Mouse (Mus musculus) cerebellum, adult 11 months (tissue): ENCODE data around the gene Smad3.
A peak's percentile ranks its signal among the peaks of the same experiment; 100 is the strongest.

Experiments used
- DNase-seq: peaks from one replicate; pipeline ENCODE4 v3.0.0; 2022

The Smad3 gene

DNA sequence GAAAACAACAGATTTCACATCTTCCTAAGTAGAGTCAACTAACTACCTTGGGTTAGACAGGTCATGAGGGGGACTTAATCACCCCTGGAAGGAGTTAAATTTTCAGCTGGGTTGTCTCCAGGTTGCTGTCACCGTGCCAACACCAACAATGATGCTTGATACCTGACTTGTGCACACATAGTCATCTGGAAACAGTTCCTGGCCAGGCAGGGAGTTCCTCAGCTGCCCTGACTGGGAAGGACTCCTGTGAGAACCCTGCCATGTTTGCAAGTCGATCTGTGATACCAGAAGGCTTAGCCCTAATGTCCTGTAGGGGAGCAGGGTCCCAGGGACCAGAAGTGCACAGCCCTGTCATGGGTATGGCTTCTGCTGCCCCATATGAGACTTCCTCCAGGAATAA is 65.8 kb downstream of the Smad3 start:
- DNase-seq = no peak

DNA sequence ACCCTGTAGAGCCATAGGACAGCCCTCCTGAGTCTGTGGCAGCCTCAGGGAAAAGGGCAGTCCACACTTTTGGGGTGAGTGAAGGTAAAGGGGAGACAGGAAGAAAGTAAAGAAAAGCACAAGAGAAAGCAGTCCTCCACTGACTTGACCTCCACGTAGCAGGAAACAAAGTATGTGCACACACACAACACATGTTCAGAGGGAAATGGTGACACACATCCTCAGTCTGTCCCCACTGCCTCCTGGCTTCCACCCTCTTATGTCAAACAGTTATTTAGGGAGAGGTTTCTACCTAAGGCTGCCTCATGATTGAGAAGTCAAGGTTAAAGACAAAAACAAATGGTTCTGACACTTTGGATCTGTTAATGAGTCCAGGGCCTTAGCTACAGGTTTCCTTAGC is 67.3 kb downstream of the Smad3 start:
- DNase-seq = no peak

DNA sequence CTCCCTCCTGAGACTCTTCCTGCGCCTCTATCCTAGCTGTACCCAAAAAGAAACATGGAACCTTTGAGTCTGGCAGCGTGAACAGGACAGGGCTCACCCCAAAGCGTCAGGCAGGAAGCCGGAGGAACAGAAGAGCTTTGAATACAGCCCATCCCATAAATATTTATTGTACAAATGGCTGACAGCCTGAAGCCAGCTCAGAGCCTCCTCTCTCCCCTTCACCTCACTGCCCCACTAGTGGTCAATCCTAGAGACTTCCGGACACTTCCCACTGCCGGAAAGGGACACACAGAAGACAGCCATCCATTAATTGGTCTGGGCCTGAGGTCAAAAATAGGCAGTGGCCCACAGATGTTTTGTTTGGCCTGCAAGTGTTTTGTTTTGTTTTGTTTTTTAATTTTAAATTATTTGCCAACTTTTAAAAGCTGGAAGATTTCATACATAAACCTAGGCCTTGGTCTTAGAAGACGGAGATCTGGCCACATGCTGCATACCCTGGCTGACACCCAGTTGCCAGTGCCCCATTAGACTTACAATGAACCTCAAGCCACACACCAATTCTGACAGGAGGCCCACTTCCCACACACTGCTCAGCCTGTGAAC is 70.3 kb downstream of the Smad3 start:
- DNase-seq = no peak

DNA sequence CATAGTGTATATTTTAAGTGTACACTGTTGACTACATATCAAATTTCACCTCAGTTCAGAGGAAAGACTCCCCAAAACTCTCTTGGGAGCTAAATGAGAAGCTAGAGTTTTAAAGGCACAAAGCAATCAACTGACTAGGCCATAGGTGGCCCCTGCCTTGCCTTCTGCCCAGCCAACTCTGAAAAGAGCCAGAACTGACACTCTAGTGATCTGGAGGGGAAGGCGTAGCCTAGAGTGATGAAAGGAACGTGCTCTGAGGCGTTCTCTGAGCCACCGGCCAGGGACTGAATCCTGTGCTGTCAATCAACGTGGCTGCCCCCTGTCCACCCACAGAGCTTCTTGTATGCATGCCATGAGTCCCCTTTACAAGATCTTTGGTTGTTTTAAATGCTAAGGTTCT is 72.4 kb downstream of the Smad3 start:
- DNase-seq = no peak

DNA sequence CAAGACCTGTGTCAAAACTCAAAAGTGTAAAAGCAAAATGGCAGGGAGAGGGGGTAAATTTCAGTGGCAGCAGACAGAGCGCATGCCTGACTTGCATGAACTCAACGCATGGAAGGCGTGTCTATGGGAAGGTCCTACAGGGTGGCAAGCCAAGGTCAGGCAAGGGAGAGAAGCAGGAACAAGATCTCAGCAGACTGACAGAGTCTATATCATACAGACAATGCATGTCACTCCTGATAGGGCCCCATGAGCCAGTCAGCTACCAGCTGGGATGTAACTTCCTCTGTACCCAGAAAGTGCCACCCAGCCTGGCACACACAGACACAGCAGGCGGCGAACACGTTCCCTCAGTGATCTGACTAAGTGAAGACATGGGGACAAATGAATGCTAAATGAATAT is 73.5 kb downstream of the Smad3 start:
- DNase-seq = no peak

DNA sequence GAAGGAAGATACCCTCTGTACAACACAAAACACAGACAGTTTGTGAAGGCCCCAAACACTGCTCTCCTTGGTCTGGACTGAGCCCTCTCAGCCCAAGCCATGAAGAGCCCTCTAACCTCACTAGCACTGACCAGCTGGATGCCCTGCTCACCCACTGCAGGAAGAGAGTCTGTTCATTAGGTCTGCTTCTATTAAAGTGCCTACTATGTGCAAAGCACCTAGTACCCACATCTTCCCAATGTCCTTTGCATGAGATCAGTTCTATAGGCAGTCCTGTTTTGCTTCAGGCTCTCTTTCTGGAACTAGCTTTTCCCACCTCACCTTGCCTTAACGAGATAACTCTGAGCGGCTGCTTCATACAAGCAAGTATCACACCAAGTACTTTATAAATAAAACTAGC is 74.9 kb downstream of the Smad3 start:
- no peak for DNase-seq

DNA sequence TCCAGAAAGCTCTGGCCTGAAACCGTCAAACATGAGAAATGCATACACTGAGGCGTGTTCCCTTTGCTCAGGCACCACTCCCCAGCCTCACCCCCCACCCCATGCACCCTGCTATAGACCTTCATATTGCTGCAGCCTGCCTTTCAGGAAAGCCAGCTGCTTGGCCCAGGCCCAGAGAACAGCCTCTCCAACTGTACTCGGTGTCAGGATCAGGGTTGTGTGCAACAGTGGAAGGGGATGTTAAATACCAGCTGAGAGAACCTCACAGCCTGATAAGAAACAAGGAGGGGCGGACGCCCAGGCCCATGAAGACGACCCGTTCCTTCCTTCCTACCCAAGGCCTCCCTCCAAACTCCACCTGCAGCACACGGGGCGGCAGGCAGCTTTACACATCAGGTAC is 75.5 kb downstream of the Smad3 start:
- no peak for DNase-seq

DNA sequence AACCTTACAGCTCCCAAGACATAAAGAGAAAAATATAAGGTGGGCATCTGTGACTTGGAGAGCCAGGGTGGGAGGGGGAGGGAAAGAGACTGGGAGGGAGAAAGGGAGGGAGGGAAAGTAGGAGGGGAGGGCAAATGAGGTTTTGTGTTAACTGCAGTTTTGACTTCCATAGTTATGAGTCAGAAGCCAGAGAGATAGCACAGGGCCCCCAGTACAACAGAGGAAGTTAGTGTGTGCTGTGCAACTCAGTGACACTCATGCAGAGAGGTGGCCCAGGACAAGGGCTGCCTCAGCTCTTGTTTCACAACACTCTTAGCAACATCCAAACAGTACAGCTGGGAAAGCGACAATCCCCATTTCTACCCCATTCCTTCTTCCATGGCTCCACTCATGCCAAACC is 79.7 kb downstream of the Smad3 start:
- DNase-seq = no peak

DNA sequence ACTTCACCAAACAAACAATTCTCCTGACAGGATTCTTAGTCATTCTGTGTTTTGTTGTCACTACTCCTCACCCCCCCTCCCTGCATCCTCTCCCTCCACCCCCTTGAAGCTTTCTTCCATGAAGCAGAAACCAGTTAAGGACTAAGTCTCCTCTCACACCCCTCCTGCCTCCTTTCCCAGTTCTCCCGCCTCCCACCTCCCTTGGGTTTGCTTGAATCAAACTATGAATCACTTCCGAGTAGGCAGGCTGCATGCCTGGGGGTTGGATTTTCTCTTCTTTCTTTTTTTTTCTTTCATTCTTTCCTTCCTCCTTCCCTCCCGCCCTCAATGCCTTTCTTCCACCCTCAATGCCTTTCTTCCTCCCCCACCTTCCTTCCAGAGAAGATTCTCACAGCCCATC is 80.2 kb downstream of the Smad3 start:
- DNase-seq = no peak

DNA sequence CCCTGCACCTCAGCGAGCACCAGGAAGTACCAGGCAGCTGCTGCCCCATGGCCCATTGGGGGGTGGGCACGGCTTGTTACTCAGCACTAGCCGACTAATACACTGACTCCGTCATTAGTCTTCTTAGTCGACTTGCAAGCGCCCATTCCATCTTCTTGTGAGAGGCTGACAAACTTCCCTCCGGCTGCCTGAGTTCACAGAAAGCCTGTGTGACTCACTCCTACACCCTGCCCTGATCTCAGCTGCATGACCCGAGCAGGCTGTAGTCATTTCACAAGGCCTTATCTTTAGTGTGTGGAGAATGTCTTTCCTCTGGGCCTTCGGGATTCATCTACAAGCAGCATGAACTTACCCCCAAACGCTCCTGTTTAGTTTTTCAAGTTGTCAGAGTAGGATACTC is 83.2 kb downstream of the Smad3 start:
- DNase-seq = no peak

DNA sequence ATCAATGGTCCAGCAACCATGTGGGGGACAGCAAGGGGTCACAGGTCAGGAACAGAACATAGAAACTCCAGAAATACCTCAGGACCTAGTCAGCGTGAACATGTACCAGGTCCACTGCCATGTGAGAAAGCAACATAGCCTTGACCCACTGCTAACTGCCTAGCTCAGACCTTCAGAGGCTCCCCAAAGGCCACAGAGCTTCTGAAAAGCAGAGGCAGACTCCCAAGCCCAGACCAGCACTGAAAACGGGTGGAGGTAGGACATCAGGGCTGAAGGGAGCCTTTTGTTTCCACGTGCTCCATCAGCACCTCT is 84.3 kb downstream of the Smad3 start:
- no peak for DNase-seq

DNA sequence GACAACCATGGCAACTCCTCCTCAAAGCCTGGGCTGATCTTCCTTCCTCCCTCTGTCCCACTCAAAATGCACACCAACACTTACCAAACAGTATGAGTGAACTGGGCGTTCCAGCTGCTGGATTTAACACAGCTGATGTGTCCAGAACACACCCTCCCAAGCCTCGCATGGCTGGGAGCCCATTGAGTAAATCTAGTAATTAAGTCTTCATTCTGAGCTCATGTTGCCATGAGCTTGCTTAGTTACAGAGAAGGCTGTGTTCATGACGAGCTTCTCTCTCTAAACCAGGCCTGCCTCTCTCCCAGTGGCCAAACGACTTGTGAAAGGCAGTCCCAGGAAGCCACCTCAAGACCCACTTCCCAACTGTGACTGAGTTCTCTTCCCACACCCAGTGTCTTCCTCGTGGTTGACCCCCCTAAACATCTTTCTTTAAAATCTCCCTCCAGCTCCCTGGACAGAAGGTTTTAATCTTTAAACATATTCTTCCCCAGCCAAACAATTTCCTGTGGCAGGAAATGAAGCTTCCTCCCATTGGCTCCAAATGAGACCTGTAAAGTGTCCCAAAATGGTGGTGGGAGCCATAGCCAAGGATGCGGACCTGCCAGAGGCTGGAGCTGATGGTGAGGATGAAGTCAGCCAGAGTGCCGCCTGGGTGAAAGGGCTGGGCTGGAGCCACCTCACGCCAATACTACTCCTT is 84.8 kb downstream of the Smad3 start:
- DNase-seq = no peak

DNA sequence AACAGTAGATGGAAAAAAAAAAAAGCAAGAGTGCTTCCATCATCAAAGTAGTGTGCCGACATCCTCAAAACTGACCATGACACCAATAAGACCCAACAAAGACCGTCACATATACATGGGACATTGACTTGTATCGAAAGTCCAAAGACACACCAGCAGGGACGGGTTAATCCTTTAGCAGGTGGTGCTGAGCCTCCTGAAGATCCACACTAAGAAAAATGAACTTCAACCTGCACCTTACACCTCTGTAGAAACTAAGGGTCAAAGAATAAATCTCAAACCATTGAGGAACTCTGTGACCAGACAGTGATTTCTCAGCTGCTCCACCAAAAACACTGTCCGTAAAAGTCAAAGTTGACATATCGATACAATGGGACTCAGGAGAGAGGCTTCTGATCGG is 88.0 kb downstream of the Smad3 start:
- no peak for DNase-seq

DNA sequence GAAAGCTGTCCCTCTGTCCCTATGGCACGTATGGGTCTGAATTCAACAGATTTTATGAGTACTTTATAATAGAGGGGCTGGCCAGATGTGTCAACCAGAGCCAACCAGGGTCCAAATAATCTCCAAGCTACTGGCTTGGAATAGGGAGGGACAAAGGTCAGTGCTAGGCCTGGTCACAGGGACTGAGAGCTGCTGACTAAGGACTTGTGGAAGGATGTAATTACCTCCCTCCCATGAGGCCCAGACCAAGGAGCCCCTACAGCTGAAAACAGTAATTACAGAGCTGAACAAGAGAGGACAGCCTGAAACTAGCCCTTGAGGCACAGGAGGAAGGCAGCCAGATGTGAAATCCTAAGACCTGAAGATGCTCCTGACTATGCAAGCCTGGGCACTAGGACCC is 89.2 kb downstream of the Smad3 start:
- no peak for DNase-seq

DNA sequence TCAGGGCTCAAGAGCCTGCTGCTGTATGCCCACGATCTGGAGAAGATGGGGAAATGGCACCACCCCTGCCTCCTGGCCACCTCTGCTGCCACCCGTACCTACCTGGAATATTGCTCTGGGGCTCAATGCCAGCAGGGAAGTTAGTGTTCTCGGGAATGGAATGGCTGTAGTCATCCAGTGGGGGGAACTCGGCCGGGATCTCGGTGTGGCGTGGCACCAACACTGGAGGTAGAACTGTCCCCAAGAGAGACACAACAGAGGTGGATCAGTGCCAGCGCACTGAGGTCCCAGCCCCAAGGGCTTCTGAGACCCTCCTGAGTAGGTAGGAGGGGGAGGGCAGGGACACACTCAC is 90.4 kb downstream of the Smad3 start:
- no peak for DNase-seq

DNA sequence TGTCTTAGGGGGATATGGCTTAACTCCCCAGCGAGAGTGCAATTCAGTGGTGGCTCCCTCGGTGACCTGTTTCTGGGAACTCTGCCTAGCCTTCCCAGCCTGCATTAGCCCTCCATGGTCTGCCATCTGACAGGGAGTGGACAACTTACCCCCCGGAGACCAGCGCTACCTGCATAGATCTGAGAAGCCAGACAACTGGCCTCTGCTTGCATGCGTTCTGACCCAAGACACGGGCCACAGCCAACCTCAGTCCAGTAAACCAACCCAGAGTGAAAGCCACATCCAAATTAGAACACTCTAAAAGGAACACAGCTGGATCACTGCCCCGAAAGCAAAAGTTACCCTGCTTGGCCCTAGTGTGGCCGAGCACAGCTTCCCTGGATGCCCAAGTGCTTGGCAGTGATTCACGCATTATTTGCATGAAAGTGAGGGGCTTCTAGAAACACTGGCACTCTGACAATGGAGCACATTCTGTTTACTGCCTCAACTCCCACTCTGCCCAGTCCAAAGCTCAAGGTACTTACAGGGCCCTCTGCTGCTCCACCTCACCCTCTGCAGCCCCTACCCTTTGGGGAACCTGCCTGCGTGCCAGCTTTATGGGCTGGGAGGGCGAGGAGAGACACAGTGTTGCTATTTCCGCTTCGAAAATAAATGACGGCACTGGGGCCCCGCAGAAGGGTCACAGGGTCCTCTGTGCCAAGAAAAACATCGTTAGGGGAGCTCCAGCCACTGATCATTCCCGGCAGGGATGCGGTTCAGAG is 91.0 kb downstream of the Smad3 start:
- no peak for DNase-seq

DNA sequence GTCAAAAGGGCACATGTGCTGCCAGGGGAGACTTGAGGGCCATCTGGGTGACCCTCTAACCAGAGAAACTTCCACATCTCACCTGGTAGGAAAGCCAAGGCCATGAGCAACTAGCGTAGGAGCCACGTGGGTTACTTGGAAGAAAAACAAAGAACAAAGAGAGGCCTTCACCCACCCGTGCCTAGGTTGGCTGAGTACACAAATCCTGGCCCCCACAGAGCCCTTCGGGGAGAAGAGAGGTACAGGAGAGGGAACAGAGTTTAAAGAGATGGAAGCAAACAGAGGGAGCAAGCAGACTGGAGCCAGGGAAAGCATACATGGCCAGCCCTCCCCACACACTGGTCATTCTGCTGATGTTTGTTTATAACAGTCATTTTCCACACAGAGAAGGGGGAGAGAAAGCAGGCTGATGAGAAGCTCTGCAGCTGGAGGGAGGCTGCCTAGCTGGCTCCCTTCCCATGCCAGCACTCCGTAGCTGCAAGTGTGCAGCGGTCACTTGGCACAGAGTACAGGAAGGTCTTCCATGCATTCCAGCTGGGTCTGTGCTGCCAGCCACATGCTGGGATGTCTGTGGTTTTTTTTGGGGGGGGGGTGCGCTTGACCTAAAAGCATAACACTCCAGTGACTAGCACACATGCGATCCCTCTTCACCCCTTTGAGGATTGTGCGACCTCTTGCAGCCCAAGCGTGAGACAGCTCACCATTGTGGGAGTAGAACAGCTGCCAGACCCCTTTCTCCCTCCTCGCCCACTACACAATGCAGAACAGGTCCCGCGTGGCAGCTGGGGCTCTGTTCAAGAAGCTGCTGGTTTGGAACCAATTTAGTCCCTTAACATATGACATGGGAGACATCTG is 92.8 kb downstream of the Smad3 start:
- no peak for DNase-seq

DNA sequence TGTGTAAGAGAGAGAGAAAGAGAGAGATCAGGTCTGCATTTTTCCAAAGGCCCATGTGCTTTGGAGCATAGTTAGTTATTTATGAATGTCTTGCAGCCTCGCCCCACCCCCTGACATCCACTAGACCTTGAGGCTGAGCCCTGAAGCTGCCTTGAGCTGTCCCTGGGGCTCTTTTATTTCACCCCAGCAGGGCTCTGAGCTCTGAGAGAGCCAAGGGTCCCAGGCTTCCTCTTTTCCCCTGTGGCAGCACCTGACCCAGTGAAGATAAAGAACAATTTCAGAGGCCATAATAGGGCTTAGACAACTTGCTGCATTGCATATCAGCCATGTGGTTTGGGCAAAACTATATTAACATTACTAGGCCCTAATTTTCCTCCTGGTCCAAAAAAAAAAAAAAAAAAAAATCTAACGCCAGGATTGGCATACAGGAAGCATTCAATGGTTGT is 93.5 kb downstream of the Smad3 start:
- DNase-seq = no peak

DNA sequence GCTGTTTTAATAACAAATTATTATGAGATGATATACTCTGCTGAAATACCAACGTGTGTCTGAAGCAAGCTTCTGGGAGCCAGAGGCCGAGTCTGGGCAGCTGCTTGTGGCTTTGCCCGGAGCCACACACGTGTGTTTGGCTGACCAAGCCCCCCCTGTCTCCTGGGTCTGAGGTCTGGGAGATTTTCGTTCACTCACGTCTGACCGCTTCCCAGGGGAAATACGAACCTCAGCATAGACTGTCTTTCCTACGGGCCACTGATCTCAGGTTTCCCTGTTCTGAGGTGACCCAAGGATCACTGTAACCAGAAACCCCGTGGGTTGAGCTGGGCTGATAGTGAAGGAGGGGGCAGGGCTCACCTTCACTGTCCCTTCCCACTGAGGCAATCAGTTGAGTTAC is 94.6 kb downstream of the Smad3 start:
- no peak for DNase-seq

DNA sequence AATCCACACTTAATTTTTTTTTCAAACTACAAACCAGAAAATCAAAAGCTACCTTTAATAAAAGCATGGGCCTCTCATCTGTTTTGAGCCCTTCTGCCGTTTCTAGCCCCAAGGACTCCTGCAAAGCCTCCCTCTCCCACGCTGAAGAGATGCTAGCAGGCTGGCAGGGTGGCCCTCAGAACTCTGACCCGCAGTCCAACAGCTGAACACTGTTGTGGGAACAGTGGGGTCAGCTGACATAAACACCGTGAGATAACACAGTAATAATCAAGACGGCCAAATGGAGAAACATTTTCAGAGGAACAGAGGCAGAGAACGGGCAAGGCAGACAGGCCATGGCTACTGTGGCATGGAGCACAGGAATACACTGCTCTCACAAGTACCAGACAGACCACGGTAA is 95.0 kb downstream of the Smad3 start:
- DNase-seq = no peak

DNA sequence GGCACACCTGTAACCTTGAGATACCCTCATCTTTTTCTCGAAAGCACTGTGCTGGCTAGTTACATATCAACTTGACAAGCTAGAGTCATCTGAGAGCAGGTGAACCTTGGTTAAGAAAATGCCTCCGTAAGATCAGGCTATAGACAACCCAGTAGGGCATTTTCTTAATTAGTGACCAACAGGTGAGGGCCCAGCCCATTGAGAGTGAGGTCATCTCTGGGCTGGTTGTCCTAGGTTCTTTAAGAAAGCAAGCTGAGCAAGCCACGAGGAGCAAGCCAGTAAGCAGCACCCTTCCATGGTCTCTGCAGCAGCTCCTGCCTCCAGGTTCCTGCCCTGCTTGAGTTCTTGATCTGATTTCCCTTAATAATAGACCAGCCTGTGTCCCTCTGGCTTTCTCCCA is 97.1 kb downstream of the Smad3 start:
- no peak for DNase-seq

DNA sequence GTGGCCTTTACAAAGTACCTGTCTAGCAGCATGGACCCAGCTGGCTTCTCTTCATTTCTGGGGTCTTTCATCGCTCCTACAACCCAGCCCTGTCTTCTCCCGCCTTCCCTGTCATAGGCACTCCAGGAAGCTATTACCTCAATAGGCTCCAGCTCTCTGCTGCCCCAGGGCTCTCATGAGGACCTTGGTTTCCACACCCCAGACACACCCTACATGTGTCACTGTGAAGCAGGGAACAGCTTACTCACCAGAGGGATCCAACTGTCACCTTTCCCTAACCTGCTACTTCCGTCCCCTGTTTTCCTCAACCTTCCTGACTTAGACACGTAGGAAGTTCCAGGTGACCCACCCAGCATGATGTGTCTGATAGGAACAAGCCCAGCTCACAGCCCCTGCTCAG is 97.7 kb downstream of the Smad3 start:
- no peak for DNase-seq

DNA sequence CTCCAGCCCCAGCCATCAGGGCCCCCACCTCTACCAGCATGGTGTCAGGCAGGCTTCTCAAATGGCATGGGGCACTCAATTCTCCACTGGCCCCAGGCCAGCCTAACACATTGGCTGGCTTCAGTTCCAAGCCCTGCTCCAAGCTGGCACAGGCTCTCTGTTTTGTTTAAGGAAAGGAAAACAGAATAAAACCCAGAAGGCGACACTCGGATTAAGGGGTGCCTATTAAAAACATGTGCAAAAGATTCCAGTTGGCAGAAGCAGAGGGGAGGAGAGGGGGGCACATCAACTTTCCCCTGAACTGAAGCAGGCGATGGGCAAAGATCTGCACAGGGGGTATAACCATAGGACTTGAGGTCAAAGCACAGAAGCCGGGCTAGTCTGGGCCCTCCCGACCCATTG is 98.8 kb downstream of the Smad3 start:
- peak; percentile 77 for DNase-seq

DNA sequence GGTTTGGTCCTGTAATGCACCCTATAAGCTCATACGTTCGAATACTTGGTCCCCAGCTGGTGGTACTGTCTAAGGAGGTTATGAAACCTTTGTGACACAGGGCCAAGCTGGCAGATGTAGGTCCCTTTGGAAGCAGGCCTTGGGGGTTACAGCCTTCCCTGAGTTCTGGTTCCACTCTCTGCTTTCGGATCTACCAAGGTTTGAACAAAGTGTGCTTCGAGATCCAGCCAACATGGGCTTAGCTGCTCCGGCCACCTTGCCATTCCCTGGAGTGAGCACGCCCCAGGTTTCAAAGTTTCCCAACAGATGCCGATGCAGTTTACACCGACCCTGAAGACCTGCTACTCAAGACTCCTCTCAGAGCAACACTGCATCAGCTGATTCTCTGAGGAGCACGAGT is 99.4 kb downstream of the Smad3 start:
- DNase-seq = no peak
